Mouse (Mus musculus): ENCODE measurements around the gene Rnf115.
A peak's percentile ranks its signal among the peaks of the same experiment; 100 is the strongest.

The Rnf115 gene

DNA sequence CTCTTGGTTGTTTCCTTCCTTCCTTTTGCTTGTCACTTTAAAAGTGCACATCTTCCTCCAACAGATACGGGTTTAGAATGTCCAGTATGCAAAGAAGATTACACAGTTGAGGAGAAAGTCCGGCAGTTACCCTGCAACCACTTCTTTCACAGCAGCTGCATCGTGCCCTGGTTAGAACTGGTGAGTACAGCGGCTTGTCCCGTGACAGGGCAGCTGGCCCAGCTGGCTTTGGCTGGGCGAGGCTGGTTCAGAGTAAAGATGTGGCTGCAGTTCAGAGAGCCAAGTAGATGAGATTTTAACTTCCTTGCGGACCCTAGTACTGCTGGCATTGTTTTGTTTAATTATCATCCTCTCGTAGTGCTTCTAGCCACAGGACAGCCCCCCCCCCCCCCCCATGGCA is 61.0 kb downstream of the Rnf115 start:
- DNase-seq, result no peak

DNA sequence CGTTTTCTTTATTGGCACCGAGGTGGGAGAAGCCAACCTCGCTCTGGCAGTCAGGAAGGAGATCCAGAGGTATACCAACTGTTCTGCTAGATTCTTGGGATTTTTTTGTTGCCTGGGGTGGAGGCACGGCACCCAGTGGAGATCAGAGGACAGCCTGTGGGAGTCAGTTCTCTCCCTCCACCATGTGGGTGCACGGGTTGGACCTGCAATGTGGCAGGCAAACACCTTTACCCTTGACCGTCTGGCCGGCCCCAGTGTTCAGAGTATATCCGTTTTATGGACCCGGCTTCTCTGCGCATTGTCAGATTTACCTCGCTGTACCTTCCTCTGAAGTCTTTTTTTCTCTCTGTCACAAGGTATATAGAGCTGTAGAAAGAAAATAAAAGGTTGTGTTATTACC is 72.8 kb downstream of the Rnf115 start:
- no peak for DNase-seq

DNA sequence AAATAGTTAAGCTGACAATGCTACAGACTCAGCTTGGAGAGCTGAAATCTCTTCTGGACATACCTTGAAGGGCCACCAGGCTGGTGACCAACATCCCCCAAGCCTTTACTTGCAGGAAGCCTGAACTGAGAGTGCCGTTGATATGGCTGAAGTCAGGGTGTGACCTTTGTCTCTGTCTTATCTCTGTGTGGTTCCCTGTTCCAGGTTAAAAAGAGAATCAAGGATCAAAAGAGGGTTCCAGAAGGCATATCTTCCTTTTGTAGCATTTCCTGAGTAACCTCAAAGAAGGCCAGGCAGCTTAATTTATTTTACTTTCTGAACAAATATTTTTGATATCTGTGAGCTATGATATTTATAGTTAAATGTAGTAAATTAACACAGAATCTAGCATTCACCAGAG is 74.8 kb downstream of the Rnf115 start:
- no peak for DNase-seq

DNA sequence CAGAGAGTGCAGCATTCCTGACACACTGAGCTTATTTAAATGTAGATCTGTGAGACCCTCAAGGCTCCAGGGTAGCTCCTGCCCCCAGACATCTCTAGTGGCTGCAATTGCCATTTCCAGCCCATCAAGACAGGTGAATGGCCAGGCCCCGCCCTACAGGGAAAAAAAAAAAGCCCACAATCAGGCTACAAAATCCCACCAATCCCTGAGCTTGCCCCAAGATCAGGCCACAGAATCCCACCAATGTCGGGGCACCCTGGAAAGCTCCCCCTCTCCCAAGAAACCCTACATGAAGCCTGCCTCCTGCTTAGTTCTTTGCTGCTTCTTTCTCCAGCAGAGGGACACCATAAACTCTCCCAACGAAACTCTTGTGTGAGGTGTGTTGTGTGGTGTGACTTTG is 80.7 kb downstream of the Rnf115 start:
- DNase-seq, result no peak

DNA sequence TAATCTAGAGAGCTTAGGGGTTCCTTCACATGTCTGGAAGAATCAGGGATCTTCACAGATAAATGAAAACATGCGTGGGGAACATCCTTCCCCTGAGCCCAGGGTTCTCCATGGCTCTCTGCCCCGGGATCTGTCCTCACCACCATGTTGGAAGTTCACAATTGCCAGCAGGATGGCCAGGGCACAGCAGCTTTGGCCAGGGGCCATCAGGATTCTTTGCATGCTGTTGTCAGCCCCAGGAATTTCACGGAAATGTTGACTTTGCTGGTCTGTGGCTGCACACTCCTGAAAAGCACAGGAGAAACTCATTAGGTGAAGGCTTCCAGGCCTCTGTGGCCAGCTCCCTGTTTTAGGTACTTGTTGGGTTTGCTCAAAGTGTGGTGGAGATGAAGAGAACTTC is 81.2 kb downstream of the Rnf115 start:
- DNase-seq, result no peak

DNA sequence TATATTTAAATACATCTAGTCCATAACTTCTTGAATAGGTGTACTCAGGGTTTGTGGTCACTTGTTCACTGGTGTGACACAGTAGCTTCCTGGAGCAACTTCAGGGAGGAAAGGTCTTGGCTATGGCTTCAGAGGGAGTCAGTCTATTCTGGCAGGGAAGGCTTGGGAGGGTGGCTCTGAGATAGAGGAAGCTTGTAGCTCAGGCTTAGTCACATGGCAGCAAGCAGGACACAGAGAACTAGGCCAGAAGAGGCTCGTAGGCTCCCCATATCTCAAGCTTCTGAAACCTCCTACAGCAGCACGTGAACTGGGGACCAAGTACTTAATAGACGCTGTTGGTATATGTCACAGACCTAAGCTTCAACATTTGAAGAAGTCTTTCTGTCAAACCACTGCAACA is 83.8 kb downstream of the Rnf115 start:
- DNase-seq, result no peak

DNA sequence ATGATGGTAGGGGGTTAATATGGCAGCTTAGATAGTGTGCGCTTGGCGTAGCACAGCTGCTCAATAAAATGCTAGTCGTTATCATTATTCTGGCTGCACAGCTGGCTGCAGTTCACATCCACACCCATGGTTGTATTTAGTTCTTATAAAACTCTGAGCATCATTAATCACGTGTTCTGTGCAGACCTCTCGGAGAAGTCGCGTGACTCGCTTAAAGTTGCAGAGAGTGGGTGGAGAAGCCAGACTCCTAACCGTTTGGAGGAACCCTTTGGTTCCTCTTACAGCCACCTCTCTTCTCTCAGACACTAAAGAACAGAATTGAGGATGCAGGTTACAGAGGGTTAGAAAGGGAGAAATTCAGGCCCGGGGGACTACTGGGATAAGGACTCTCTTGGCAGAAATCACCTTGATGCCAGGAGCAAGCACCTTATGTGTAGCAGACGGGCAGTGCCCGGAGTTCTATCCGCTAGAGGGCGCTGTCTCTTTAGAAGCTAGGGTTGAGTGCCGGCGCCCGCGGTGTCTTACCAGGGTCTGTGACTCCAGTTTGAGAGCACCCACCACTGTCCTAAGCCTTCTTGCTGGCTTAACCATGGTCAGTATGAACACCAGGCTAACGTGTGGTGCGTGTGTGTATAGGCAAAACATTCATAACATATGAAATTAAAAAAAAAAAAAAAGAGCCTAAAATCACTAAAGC is 85.1 kb downstream of the Rnf115 start:
- peak; percentile 75 to 76 for DNase-seq

DNA sequence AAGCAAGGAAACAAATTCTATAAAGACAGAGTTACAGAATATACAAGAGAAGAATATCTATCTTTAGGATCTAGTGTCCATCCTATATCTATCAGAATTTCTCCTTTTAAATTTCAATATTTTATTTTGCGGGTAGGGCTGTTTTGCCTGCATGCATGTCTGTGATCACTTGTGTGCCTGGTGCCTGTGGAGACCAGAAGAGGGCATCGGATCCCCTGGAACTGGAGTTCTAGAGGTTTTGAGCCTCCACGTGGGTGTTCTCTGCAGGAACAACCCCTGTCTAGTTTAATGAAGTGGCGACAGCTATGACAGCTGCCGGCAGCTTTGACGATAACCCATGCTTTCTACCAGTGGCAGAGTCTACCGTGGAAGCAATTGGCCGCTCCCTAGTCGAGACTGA is 85.6 kb downstream of the Rnf115 start:
- peak; percentile 15 to 21 for DNase-seq

DNA sequence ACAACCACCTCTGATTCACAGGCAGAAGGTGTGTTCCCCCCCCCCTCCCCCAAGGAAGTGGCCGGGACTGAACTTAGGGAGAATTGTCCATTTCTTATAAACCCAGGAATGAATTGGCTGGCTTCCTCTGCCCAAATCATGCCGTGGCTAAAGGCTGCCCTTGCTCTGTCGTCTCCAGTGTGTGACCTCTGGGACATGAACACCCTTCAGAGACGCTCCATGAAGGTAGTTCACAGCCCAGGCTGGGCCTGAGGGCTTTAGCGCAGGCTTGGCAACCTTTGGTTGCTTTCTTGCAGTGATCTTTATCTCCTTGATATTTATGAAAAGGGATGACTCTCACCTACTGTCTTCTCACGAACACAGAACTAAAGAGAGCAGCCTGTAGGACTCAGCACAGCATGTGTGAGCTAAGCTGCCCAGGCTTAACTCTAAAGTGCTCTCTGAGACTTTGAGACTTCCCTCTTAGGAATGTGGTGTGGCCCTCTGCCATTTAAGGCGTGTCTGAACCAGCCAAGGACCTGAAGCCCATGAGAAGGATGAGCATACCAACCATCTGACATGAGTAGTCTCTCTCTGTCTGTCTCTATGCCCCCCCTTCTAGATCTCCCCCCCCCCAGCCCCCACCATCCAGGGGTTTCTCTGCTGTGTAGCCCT is 86.3 kb downstream of the Rnf115 start:
- no peak for DNase-seq

DNA sequence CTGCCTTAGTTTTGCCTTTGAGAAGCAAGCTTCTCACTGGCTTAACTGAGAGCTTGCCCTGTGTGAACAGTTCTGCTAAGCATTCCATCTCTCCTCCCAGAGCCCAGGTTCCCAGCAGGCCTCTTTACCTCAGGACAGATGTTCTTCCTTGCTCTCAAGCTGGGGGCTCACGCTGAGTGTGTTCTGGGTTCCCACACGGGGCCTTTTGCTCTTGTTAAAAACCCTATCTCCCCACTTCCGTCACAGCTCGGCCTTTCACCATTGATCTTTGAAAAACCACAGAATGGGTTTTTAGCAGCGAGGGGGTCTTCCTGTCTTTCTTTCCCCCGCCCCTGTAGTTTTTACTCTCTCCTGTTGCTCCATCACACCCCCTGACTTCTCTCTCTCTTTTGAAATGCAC is 86.9 kb downstream of the Rnf115 start:
- no peak for DNase-seq

DNA sequence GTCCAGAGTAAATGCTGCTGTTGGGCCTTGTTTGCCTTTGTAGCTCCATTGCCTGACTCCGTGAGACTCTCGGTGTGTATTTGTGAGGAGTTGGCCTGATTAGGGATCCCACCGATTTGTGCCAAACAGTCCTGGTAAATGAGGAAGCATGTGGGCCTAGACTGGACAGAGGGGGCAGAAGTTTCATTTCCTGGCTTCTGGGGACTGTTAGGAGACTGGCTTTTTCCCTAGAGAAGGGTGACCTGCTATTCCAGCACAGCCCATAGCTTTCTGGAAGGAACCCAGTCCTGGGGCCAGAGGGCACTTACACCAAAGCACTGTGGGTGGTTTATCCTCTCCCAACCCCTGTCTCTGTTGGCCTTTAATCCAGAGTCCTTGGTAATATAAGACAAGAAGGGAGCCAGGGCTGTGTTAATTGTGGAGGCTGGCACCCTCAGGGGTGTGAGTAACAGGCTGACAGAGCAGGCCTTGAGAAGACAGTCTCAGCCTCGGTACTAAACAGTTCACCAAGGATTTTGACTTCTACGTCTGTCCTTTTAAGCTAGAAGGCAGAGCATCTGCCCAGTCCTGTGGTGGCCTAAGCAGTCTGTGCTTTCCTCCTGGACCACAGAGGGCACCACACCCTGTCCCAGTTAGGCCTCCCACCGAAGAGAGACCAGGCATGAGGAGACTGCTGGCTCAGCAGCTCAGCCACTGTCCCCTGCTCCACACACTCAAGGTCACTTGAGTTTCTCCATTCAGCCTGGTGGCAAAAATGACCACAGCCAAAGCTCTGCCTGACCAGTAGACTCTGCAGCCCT is 92.9 kb downstream of the Rnf115 start:
- no peak for DNase-seq

DNA sequence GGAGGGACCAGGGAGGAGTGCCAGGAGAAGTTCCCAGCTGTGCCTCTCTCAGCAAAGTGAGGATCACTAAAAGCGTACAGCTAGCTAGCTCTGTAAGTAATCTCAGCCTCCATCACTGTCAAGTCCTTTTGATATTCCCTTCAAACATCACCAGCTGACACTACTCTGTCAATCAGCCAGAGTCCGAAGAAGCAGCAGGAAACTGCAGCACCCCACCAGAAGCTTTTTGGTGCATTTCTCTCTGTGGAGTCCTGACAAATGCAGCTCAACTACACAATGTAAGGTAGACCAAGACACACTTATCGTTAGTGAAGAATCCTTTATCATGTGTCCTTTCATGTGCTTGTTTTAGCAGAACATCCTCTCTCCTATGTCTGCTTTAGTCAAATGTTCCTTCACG is 94.1 kb downstream of the Rnf115 start:
- DNase-seq, result no peak

DNA sequence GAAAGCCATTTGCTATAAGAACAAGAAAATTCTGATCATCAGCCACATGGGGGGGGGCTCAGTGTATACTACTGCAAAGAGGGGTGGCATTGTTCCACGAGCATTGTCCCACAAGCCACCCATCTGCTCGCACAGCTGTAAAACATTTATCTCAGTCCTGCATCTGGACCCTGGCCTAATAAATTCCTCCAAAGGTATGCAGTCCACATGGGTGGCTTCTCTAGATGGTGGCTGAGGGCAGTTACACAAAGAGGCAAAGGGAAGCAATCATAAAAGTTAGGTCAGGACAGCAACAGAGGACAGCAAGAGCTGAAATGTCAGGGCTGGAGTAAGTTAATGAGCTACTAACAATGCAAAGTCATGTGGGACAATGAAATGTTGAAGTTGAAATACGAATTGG is 96.2 kb downstream of the Rnf115 start:
- no peak for DNase-seq

DNA sequence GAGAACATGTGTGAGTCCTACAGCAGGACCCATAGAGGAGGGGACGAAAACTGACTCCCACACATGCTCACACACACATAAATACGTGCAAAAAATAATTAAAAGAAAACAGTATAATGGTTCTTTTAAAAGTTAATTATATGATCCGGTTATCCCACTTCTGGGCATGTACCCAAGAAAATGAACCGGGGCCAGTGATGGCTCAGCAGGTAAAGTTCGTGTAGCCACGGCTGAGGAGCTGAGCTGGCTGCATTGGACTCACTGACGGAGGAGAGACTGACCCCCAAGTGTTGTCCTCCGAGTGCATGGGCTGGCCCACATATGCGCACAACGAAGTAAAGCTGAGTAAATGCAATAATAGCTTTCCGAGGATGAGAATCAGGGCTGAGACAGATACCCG is 97.2 kb downstream of the Rnf115 start:
- DNase-seq, result no peak

DNA sequence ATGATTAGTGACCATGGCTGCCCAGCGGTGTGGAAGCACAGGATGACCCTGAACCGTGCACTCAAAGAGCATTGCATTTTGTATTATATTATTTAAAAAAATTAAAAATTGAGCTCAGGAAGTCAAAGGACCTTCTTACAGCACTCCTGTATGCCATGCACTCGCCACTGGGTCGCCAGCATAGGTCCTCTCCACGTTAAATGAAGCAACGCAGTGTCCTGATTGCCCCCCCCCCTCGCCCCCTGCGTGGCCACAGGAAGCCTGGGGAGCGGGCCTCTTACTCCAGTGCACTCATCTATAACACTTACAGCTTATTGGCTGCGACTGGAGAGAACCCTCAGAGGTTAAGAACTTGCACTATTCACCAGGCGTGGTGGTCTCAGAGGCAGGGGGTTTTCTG is 97.8 kb downstream of the Rnf115 start:
- DNase-seq, result no peak

DNA sequence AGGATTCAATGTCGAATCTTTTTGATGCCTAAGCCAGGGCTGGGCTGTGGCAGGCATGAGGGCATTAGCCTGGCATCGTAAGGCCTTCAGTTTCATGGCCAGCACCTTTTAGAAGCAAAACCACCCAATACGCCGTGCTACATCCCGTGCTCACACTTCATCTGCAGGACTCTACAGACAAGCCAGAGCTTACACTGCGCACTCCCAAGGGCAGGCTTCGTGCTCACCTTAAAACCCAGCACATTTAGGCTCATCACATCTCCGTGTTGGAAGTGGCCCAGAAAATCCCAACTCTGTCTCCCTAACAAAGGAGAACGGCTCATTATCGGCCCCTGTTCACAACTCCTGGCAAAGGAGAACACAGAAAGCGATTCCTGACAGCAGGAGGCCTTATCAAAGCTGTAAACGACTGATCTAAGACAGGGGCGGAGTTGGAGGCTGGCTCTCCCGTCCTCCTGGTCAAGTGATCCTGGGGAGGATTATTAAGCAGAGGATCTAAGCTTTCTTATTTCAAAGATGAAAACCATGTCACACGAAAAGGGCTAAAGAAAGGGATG is 100.9 kb downstream of the Rnf115 start:
- no peak for DNase-seq

DNA sequence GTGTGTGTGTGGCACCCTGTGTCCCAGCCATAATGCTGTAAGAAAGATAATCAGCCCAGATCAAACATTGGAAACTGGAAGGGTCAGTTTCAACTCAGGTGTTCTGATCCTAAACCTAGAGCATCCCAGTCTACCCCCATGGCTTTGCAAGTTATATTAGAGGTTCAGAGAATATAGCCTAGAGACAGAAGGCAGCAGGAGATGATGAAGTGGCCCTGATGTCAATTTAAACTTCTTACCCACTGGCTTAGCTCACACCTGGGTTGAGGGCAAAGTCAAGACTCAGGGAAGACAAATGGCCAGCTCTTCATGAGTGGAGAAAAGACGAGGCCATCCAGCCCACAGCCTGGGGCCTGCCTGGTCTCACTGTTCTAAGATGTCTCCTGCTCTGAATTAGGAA is 101.5 kb downstream of the Rnf115 start, which contains the start of the genes Pdzk1 and Cd160:
Gene Pdzk1 (plus strand): TSS at position 301 of the 400 bp plus-strand sequence.
Gene Cd160 (minus strand): TSS at position 368 of the 400 bp plus-strand sequence.
- DNase-seq, result no peak

DNA sequence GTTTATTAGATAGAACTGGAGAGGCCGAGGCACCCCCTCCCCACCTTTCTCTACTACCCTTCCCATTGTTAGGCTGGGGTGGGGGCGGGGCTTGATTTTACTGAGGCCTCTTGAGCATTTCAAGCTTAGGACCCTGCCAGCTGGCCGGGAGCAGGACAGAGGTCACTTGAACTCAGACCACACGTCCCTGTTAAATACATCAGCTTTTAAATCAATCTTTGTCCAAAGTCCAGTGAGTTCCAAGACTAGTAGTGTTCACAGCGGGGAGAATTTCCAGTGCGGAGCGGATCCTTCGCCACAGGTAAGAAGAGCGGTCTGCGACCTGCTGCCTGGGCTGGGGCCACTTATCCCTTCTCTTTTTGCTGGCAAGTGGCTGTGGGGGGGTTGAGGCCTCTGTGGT is 102.4 kb downstream of the Rnf115 start:
- DNase-seq, result no peak

DNA sequence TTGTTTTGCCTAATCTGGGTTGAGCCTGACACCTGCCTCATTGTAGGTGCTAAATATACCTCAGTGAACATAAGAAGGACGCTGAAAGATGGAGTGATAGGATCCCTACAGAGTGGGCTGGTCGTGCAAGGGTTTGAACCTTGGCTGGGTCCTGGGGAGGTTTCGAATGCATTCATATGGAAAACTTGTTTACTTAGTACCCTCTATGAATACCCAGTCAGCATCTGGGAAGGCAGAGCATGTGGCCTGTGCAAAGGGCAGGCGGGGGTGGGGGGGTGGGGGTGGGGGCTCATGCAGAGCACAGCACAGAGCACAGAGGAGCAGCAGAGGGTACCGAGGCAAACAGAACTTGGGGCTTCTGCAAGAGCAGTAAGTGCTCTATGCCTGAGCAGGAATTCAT is 105.5 kb downstream of the Rnf115 start:
- no peak for DNase-seq

DNA sequence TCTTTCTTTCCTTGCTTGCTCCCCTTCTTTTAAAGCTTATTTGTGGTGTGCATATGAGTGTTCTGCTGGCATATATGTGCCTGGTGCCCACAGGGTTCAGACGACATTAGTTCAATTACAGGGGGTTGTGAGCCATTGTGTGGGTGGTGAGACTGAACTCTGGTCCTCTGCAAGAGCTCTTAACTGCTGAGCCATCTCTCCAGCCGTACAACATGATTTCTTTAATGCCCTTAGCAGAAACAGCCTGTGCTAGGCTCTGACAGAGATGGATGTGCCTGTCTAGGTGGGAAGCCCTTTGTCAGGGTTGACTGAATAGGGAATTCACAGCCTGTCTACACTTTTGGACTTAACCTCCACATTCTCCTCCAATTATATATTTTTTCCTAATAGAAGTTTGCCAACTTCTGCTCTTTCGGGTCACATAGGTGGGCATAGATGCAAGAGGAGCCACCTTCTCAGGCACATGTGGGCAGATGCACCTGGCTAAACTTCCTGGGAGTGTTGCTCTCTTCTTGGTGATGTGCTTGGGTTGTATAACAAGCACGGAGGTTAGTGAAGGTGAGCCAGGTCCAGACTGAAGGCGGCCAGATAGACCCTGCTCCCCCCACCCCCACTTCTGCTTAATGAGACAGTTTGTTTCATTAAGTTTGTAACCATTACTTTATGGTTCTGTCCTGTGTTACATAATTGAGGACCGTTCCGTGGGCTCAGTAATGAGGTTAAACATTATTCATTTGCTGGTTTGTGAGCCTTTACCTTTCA is 107.3 kb downstream of the Rnf115 start:
- no peak for DNase-seq

DNA sequence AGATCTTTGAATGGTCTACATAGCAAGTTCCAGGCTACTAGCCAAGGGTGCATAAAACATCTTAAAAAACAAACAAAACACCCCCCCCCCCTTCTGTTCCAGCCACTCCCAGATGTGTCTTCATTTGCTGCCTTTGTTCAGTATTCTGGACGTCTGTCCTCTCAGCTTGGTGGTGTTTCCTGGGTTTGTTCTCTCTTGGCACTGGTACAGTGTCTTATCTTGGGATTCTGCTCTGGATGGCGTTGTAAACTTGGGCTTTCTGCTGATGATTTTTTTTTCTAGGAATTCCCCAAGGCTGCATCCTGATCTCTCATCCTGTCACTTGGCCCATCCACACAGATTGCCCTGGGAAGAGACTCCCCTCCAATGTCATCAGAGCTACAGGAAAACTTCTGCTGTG is 109.0 kb downstream of the Rnf115 start:
- DNase-seq, result no peak

DNA sequence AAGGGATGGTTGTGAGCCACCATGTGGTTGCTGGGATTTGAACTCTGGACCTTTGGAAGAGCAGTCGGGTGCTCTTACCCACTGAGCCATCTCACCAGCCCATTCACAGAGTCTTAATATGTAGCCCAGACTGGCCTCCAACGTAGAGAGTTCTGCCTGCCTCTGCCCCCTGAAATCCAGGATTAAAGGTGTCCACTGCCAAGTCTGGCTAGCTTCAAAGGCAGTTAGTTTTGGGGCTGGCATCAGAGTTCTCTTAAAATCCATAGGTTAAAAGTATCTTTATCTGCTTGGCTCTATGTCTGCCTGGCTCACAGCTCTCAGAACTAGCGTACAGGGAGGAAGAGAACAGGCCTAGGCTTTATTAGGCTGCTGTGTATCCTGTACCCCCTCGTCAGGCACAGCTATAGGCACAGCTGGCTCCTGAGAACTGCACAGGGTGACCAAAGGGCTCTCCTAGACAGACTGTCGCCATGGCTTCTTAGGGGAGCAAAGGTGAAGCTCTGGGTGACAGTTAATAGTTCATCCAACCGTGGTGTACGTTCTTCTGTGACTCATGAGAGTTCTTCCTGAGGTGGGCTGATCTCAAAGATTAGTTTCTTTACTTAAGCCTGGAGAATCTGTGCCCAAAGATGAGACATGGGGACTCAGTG is 111.7 kb downstream of the Rnf115 start:
- DNase-seq, result no peak
